Mouse (Mus musculus) forebrain, embryonic 11.5 days (tissue): ENCODE data around the gene Olfr606. TPM values are rescaled to one million over a fixed set of nuclear protein-coding genes. Genes with fewer than 3 reads are reported as not detected.

Experiments
- microRNA-seq: library from miRNA; unstranded; fragments of <30 nt; microRNA quantifications from one replicate; pipeline ENCODE4, GENCODE M21; 2016; ENCODE audit not compliant: insufficient number of aligned reads
- polyA plus RNA-seq: library from polyadenylated mRNA; unstranded; fragments of >200 nt; fragmentation: Nextera tagmentation; extraction: Ambion mirVana; gene quantifications from 2 replicates; pipeline ENCODE4 v1.2.1, GENCODE M21; 2014

Gene Olfr606
- polyA plus RNA-seq, 1 experiment from 2014 or later: not detected

Small RNA genes lying within 50 kb of the gene (microRNA-seq; reads per million reads assigned to microRNA genes)
- gene Gm25774: not detected

Other genes with a start within 250 kb of the Olfr606 start
- gene Olfr593, start 237.2 kb upstream of the Olfr606 start, polyA plus RNA-seq: not detected in 2 replicates
- not detected in 2 replicates for gene Olfr594, start 232.1 kb upstream of the Olfr606 start, polyA plus RNA-seq
- not detected in 2 replicates for gene Usp17ld, start 196.5 kb upstream of the Olfr606 start, polyA plus RNA-seq
- not detected in 2 replicates for gene Olfr596, start 143.4 kb upstream of the Olfr606 start, polyA plus RNA-seq
- gene Olfr597, start 132.7 kb upstream of the Olfr606 start, polyA plus RNA-seq: not detected in 2 replicates
- not detected in 2 replicates for gene Olfr598, start 125.5 kb upstream of the Olfr606 start, polyA plus RNA-seq
- not detected in 2 replicates for gene Olfr599, start 113.1 kb upstream of the Olfr606 start, polyA plus RNA-seq
- gene Olfr600, start 99.4 kb upstream of the Olfr606 start, polyA plus RNA-seq: not detected in 2 replicates
- gene Olfr601, start 86.4 kb upstream of the Olfr606 start, polyA plus RNA-seq: not detected in 2 replicates
- gene Olfr603, start 62.9 kb upstream of the Olfr606 start, polyA plus RNA-seq: not detected in 2 replicates
- not detected in 2 replicates for gene Usp17lc, start 34.0 kb upstream of the Olfr606 start, polyA plus RNA-seq
- not detected in 2 replicates for gene Olfr605, start 3.6 kb upstream of the Olfr606 start, polyA plus RNA-seq
- gene Olfr607, start 15.1 kb downstream of the Olfr606 start, polyA plus RNA-seq: not detected in 2 replicates
- gene Olfr608, start 20.8 kb downstream of the Olfr606 start, polyA plus RNA-seq: not detected in 2 replicates
- not detected in 2 replicates for gene Olfr609, start 49.0 kb downstream of the Olfr606 start, polyA plus RNA-seq
- not detected in 2 replicates for gene Olfr610, start 63.1 kb downstream of the Olfr606 start, polyA plus RNA-seq
- gene Olfr611, start 71.8 kb downstream of the Olfr606 start, polyA plus RNA-seq: not detected in 2 replicates
- gene Olfr612, start 93.7 kb downstream of the Olfr606 start, polyA plus RNA-seq: not detected in 2 replicates
- not detected in 2 replicates for gene Olfr613, start 99.0 kb downstream of the Olfr606 start, polyA plus RNA-seq
- gene Olfr615, start 107.0 kb downstream of the Olfr606 start, polyA plus RNA-seq: not detected in 2 replicates
- gene Olfr616, start 120.1 kb downstream of the Olfr606 start, polyA plus RNA-seq: not detected in 2 replicates
- not detected in 2 replicates for gene Olfr617, start 124.0 kb downstream of the Olfr606 start, polyA plus RNA-seq
- gene Olfr618, start 141.1 kb downstream of the Olfr606 start, polyA plus RNA-seq: not detected in 2 replicates
- gene Olfr619, start 151.5 kb downstream of the Olfr606 start, polyA plus RNA-seq: not detected in 2 replicates
- not detected in 2 replicates for gene Olfr620, start 163.5 kb downstream of the Olfr606 start, polyA plus RNA-seq
- not detected in 2 replicates for gene Olfr622, start 193.7 kb downstream of the Olfr606 start, polyA plus RNA-seq
- gene Olfr623, start 214.7 kb downstream of the Olfr606 start, polyA plus RNA-seq: not detected in 2 replicates
- gene Olfr624, start 222.1 kb downstream of the Olfr606 start, polyA plus RNA-seq: not detected in 2 replicates
- not detected in 2 replicates for gene Olfr625-ps1, start 233.7 kb downstream of the Olfr606 start, polyA plus RNA-seq